Mouse (Mus musculus): ENCODE results near the gene Utp14b.

The Utp14b gene

GRCm38 (mm10) chr1:78657671-78658440 lies at the start of gene Utp14b, which contains the start of gene Acsl3:
TSS of gene Utp14b (plus strand) at chr1:78658038.
TSS of gene Acsl3 (plus strand) at chr1:78657825.
- in situ Hi-C loops (cut with MboI, MseI) = loop anchor here (5.0 kb wide), 1 partner anchor 121 kb away; no protein-coding TSS in a partner anchor

DNA sequence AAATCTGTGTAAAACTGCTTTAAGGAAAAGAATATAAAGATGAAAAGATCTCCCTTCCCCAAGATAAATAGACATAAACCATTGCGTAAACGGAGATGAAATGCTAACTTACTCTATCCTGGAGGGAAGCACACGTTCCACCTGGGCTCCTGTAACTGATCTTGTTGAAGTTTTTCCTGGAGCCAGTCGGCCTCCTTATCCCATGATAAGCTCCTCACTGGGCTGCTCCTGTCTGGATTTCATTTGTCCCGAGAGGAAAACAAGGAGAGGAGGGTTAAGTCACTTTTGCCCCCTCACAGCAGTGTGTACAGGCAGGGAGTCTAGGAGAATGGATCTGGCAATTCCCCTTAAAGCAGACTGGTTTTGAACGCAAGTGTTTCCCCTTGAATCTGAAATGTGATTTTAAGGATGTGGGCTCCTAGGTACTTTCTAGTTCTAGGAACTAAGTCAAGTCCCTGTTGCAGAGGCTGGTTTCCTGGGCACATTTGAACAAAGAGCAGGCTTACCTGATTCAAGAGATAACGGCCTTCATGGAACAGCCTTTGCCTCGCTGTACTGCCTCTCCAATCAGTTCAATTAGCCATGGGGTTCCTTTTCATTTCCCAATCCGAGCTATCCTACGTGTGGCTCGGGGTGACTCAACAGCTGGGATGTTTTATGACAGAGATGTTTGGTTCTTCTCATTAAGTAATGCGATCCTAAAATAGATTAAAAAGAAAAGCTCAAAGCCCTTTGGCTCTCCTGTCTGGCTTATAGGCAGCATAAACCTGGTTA lies 48.5 kb upstream of the Utp14b start:
- in situ Hi-C loops (cut with MboI, MseI) = no loop called here

GRCm38 (mm10) chr1:78611039-78611438 lies 46.8 kb upstream of the Utp14b start:
- in situ Hi-C loops (cut with MboI, MseI) = no loop called here

GRCm38 (mm10) chr1:78612959-78613358 lies 44.9 kb upstream of the Utp14b start:
- in situ Hi-C loops (cut with MboI, MseI) = no loop called here

GRCm38 (mm10) chr1:78624352-78624751 lies 33.5 kb upstream of the Utp14b start:
- in situ Hi-C loops (cut with MboI, MseI) = no loop called here

DNA sequence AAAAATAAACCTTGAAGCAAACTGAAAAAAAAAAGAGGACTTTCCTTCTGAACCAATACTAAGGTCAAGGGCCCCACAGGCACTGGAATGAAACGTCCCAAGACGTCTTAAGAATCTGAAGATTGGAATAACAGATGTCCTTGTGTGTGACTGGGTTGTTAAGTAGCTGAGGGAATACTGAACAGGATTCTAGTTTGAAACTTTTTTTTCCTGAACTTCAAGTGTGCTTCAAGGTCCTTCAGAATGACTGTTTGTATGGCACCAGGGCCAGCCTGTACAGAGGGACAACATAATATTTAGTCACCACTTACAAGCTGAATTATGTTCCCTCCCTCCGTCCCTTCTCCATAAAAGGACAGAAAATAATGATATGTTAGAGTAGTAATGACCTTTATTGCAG lies 23.4 kb upstream of the Utp14b start:
- in situ Hi-C loops (cut with MboI, MseI) = no loop called here

DNA sequence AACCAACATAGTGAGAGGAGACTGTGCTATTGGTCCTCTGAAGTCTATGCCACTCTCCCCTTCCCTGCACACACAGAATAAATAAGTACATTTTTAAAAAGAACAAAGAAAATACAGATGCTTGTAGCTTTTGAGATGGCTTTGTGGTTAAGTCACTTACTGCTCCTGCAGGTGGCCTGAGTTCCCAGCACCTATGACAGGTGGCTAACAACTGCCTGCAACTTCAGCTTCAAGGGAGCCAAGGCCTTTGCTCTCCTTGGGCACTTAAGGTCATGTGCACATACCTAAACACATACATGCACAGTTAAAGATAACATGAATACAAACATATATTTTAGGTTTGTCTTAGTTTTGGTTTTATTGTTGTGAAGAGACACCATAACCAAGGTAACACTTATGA lies 17.0 kb upstream of the Utp14b start:
- in situ Hi-C loops (cut with MboI, MseI) = no loop called here

- in situ Hi-C loops (cut with MboI, MseI) = no loop called here
Observed at GRCm38 (mm10) chr1:78641791-78642190, 16.0 kb upstream of the Utp14b start.

DNA sequence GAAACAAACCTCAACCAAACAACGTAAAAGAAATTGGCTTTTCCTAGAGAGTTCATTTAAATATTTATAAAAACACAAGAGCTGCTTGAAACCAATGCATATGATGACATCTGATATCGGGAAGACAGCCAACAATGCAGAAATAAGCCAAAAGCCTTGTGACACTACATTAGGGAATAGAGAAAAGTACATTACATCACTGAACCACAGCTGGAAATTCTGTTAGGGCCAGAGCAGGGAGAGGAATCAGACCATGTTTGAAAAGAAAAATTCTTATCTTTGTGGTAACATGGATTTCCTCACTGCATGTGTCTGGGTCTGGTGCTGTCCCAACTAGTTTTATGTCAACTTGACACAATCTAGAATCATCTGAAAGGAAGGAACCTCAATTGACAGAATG lies 15.6 kb upstream of the Utp14b start:
- in situ Hi-C loops (cut with MboI, MseI) = no loop called here

DNA sequence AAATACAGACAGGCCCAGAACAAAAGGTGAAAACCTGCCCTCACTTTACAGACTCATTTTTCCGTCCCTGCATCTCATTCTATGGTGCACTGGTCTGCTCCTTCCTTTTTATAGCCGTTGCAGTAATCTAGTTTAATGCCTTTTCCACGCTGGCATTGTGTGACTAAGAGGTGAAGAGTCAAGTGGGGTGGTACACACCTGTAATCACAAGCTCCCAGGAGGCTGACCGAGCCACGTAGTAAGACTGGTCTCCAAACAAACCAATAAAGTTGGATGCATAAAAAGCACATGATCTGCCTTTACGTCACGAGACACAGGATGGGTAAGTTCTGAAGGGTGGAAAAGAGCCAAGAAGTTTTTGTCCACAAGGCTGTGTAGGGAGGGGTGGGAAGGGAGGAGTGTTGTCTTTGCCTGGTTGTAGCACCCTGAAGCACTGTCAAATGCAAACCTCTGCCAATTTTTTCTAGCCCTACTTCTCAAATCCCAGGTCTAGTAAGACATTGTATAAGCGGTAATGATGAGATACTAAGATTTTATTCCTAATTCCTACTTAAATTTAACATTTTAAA lies 10.4 kb upstream of the Utp14b start:
- in situ Hi-C loops (cut with MboI, MseI) = no loop called here

DNA sequence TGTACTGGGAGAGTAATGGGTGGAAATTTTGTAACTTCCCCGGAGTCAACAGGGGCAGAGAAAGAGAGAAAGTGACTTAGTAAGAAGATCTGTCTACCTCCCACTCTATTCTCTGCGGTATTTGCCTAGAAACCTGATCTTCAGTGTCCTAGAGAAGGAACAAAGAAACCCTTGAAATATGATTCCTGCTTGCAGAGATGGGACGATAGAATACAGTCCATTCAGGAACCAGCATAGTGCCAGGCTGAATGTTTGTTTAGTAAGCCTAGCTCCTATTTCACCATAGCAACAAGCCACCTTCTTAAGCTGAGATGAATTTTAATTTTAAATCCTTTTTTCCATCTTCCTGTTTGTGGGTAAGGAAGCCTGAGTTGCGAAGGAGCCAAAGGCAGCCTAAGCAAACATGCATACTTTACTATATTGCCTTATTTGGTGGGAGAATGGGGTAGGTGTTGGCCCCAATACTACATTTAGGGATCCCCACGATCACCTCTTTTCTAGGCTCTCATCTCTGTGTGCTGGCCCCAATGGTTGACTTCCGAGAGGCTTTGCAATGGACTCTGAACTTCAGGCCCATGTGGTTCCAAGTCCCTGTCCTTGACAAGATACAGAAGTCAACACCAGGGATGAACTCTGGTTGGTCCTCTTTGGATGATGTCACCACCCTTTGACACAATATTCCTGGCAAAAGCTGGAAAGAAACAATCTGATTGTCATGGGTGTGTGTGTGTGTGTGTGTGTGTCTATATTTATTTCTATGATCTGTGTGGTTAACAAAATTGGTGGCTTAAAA lies 8.4 kb upstream of the Utp14b start:
- in situ Hi-C loops (cut with MboI, MseI) = no loop called here

DNA sequence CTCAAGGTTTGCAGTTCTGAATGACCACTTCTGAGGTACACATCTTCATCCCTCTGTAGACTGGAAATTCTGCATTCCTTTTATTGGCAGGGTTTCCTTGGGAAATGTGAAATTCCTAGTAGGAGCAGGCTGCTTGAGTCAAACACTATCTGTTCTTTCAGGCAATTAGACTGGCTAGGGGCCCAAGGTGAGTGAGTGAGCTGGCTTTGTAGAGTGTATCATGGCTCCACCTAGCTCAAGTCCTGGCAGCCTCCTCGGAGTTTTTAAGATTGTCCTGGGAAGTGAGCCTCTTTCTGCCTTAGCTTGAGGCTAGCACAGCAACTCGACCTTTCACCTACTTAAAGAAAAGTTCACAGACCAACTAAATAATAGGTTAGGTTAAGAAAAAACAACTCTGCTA lies 1.4 kb upstream of the Utp14b start:
- in situ Hi-C loops (cut with MboI, MseI) = loop anchor here (5.0 kb wide), 1 partner anchor 119 kb away; no protein-coding TSS in a partner anchor

DNA sequence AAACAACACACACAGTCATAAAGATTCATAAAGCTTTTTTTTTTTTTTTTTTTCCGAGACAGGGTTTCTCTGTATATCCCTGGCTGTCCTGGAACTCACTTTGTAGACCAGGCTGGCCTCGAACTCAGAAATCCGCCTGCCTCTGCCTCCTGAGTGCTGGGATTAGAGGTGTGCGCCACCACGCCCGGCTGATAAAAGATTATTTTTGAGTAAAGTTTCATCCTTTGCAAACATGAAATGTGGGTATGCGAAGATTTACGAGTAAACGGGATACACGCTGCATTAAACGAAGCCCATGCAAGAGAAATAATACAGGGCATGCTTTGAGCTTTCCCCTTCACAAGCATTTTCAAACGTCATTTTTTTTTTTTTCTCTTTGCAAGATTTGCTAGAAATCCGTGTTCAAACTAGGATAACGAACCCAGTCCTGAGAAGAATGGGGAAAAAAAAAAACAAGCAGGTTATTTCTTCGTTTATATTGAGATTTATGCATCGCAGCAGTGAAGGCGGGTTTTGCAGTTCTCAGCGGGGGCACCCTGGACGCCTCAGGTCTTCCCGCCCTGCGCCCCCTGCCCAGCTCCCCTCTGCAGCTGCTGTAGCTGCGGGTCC lies 713 bp upstream of the Utp14b start:
- in situ Hi-C loops (cut with MboI, MseI) = loop anchor here (5.0 kb wide), 1 partner anchor 120 kb away; no protein-coding TSS in a partner anchor

DNA sequence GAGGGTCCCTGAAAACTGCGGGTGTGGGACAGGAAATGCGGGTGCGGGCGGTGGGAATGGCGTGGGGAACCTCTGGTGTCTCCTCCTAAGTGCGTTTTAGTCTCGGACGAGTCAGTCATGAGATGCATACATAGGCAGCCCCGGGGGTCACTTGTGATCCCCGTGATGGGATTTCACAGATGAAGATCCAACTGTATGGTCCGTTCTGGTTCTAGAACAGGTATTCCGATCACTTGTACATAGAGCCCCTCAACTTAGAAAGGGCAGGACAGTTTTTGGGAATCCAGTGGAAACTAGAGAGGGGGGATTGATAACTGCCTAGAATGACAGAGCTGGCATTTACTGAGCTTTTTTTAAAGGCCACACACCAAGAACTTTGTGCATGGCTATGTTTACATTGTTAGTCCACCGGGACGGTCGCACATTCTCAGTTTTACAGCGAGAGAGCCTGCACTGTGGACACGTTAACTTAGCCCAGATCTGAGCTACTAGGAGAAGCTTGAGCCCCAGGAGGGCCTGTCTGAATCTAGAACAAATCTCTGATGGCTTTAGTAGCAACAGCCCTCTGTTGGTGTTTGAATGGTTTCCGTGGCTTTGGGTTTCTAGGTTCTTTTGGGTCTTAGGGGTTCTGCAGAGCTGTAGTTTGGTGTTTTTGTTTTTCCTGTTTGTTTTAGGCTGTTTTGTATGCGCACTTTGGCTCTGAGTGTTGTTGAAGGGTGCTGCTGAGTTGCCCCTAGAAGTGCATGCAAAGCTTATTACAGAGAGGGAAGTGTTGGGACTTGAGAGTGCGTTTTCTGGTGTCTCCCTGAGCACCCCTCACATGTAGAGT lies 817 bp downstream of the Utp14b start:
- in situ Hi-C loops (cut with MboI, MseI) = loop anchor here (5.0 kb wide), 1 partner anchor 121 kb away; no protein-coding TSS in a partner anchor

DNA sequence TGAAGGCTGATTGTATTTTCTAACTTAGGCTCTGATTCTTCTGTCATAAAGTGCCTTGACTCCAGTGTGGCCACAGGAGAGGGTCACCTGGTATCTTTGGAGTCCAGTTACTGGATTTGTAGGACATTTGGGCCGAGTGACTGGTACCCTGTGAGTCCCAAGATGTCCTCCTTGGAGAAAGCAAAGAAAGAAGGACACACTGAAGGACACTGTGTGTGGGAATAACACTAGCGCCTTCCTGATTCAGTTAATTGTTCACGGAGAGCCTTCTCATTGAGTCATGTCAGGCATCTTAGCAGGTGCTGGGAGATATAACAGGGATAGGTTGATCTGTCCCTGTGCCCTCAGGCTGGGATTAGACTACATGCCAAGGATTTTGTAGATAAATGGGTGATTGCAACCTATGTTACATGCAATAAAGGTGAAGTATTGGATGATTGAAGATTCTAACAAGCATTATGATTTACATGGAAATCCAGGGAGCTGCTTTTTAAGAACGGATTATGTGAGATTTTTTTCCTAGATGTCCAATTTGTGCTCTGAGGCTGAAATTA lies 1.5 kb downstream of the Utp14b start:
- in situ Hi-C loops (cut with MboI, MseI) = loop anchor here (5.0 kb wide), 1 partner anchor 122 kb away; no protein-coding TSS in a partner anchor

GRCm38 (mm10) chr1:78664326-78664725 lies 6.5 kb downstream of the Utp14b start:
- in situ Hi-C loops (cut with MboI, MseI) = no loop called here

DNA sequence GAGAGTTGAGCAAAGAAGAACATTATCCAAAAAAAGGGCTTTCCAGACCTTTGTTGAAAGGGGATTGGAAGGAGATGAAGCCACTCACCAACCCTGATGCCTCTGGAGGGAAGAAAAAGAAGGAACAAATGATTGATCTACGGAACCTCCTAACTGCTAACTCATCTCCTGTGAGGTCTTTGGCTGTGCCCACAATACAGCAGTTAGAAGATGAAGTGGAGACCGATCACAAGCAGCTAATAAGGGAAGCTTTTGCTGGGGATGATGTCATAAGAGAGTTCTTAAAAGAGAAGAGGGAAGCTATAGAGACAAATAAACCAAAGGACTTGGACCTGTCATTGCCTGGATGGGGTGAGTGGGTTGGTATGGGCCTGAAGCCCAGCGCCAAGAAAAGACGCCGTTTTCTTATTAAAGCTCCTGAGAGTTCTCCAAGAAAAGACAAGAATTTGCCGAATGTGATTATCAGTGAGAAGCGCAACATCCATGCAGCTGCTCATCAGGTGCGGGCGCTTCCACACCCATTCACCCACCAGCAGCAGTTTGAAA lies 8.2 kb downstream of the Utp14b start:
- in situ Hi-C loops (cut with MboI, MseI) = no loop called here

DNA sequence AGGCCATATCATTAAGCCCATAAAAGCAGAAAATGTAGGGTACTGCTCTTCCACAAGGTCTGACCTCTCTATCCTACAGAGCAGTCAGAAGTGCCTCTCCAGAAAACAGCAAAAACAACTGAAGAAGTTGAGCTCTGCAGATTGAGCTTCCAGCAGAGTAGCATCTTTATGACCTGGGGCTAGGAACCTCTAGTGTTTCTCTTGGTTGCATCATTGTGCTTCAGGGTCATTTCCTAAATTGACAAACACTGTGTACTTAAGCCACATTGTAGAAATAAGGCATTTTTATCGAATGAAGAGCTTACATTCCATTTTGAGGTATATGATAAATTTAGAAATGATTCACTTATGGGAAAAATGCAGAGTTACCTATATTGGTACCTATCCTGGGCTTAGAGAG lies 8.7 kb downstream of the Utp14b start:
- in situ Hi-C loops (cut with MboI, MseI) = no loop called here

DNA sequence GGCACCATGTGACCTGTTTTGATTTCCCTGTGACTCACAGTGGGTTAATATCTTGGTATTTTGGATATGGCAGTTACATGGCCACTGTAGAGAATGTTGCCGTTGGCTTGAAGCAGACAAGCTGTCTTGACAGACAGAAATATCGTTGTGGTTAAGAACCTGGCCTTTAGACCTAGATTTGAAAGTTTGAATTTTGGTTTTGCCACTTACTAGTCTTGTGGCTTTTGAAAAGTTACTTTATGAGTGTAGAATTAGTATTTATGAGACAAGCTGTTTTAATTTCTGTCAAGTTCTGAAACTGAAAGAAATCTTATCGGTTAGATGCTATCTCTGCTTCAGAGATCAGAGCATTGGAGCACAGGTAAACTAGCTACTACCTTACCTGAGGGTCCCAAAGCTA lies 24.5 kb downstream of the Utp14b start:
- in situ Hi-C loops (cut with MboI, MseI) = loop anchor here (10.0 kb wide), 1 partner anchor 157 kb away; no protein-coding TSS in a partner anchor
